Mouse (Mus musculus) midbrain, embryonic 14.5 days (tissue): ENCODE results near the gene Dach1. TPM values are rescaled to one million over a fixed set of nuclear protein-coding genes. Genes with fewer than 3 reads are reported as not detected.

Experiments
- ATAC-seq: fragments of 200-750 bp; cut with Nextera tagmentation; 2 replicates; pipeline ENCODE4 v1.8.0; 2017; ENCODE audit warnings: moderate number of reproducible peaks, moderate library complexity; ENCODE audit not compliant: low FRiP score, low TSS enrichment
- DNase-seq: peaks from one replicate; pipeline ENCODE4 v3.0.0-alpha.2; 2015
- H3K27ac ChIP-seq: fragments of 300-500 bp; sonication (generic); replicated peaks from 2 replicates; pipeline ENCODE4 v1.5.1; 2014; ENCODE audit warnings: mild to moderate bottlenecking, low read depth, low read length, moderate library complexity
- H3K27me3 ChIP-seq: fragments of 300-500 bp; sonication (generic); 2 replicates; pipeline ENCODE4 v1.6.1; 2014; ENCODE audit warnings: low read length, control low read depth, mixed read lengths; ENCODE audit not compliant: control insufficient read depth, insufficient read depth
- H3K36me3 ChIP-seq: fragments of 300-500 bp; sonication (generic); 2 replicates; pipeline ENCODE4 v1.6.1; 2014; ENCODE audit warnings: low read length, control low read depth; ENCODE audit not compliant: control insufficient read depth, insufficient read depth
- H3K4me1 ChIP-seq: fragments of 300-500 bp; sonication (generic); 2 replicates; pipeline ENCODE4 v1.6.1; 2014; ENCODE audit warnings: mild to moderate bottlenecking, antibody characterized with exemption, low read length, control low read depth; ENCODE audit not compliant: control insufficient read depth, insufficient read depth
- H3K4me2 ChIP-seq: fragments of 300-500 bp; sonication (generic); 2 replicates; pipeline ENCODE4 v1.6.1; 2014; ENCODE audit warnings: mild to moderate bottlenecking, low read length, moderate library complexity
- H3K4me3 ChIP-seq: fragments of 300-500 bp; sonication (generic); replicated peaks from 2 replicates; pipeline ENCODE4 v1.5.1; 2014; ENCODE audit warnings: low read depth, low read length
- H3K9ac ChIP-seq: fragments of 300-500 bp; sonication (generic); replicated peaks from 2 replicates; pipeline ENCODE4 v1.6.1; 2014; ENCODE audit warnings: mild to moderate bottlenecking, low read length, moderate library complexity
- H3K9me3 ChIP-seq: fragments of 300-500 bp; sonication (generic); 2 replicates; pipeline ENCODE4 v1.6.1; 2016; ENCODE audit warnings: low read length, control low read depth, mixed read lengths; ENCODE audit not compliant: control insufficient read depth
- whole genome bisulfite sequencing: fragments of 180-500 bp; shearing (Covaris S2); extraction: QIAGEN DNeasy Blood & Tissue Kit; methylation state at CpG from one replicate; pipeline ENCODE4 v1.1.7; 2014; 5-methylcytosine and 5-hydroxymethylcytosine counted together
- polyA plus RNA-seq: library from polyadenylated mRNA; unstranded; fragments of >200 nt; fragmentation: Nextera tagmentation; extraction: Ambion mirVana; gene quantifications from 2 replicates; pipeline ENCODE4 v1.2.1, GENCODE M21; 2014

The Dach1 gene
- polyA plus RNA-seq, 1 experiment from 2014 or later = 20.0 TPM

DNA sequence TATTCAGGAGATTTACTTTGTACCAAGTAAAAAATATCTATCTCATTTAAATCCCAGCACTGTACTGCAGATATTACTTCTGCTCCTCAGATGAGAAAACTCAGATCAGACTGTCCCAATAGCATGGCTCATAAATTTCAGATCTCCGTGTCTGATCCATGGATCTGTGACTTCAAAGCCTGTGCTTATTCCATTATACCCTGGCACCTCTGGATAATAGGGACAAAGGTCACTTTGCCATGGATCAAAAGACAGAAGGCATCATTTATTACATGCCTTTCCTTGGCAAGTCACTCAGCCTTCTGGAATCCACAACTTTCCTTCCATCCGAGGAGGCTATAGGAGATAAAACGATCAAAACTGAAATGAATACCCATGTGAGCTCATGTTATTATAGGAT lies 132.4 kb downstream of the Dach1 start:
- 32% methylated on average over 3 of the region's 3 CpGs for WGBS
- Histone ChIP-seq H3K27ac (no peak overlapping the region), H3K9ac (no peak overlapping the region), H3K36me3 (no peaks in the 10 kb centered on the region), H3K4me3 (no peak overlapping the region), H3K4me2 (no peak overlapping the region), H3K27me3 (no peaks in the 10 kb centered on the region), H3K9me3 (no peaks in the 10 kb centered on the region), H3K4me1 (no peaks in the 10 kb centered on the region)
- DNase-seq (no peak), ATAC-seq (no peak)

DNA sequence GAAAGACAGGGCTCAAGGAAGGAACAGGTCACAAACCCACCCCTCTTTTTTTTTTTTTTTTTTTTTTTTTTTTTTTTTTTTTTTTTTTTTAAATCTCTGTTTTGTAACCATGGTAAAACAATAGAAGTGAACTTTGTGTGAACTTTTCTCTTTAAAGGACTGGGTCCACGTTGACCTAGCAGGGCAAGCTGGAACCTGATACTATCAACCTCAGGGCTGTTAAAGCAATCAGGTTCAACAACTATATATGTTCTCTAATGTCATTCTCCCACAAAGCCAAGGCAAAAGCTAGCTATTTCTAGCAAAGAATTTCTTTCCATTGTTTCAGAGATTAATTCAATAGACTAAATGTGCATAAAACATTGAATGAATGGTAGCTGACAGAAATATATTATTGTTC lies 134.3 kb downstream of the Dach1 start:
- 3% methylated on average over 1 of the region's 1 CpGs for WGBS
- no peaks in the 10 kb centered on the region for H3K4me1 ChIP-seq
- ATAC-seq = no peak
- H3K9me3 ChIP-seq = no peaks in the 10 kb centered on the region
- DNase-seq = no peak
- H3K9ac ChIP-seq = no peak overlapping the region
- H3K4me2 ChIP-seq = no peak overlapping the region
- H3K27me3 ChIP-seq = no peaks in the 10 kb centered on the region
- H3K36me3 ChIP-seq = no peaks in the 10 kb centered on the region
- H3K4me3 ChIP-seq = no peak overlapping the region
- H3K27ac ChIP-seq = no peak overlapping the region

DNA sequence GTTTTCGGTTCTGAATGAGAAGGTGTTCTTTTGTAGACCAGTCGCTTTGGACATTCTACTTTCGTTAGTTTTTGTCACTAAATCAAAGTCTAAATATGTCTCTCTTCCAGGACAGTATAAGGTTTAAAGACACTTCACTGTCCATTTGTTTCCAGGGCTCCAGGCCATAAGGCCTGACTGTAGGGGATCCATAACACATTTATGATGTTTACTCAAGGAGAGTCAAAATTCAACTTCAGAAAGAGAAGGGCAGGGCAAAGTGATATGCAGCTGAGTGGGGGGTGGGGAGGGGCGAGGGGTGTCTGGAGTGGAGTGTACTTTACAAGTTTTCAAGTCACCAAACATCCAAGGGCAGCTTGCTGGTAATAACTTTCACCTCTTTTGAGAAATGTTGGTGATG lies 146.0 kb downstream of the Dach1 start:
- 93% methylated on average over 4 of the region's 4 CpGs for WGBS
- Histone ChIP-seq H3K27me3 (no peaks in the 10 kb centered on the region), H3K4me3 (no peak overlapping the region), H3K4me1 (peaks cover 13% of the 10 kb centered on the region; the same call in 1 of the 2 replicates), H3K27ac (no peak overlapping the region), H3K4me2 (no peak overlapping the region), H3K9me3 (no peaks in the 10 kb centered on the region), H3K9ac (no peak overlapping the region), H3K36me3 (no peaks in the 10 kb centered on the region)
- ATAC-seq (no peak), DNase-seq (no peak)

DNA sequence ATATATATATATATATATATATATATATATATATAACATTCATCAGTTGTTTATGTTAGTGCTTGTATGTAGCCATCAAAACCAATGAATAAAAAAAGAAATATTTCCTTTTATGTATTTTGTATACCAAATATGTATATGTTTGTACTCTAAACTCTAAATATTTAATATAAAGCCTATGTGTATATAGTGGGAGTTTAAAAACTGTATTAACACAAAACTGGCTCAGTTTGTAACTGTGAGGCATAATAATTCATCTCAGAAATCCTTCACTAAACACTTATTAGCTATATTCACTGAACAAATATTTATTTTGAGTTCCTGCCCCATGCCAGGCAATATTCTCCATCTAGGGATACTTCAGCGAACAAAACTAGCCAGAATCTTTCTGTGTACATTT lies 155.5 kb downstream of the Dach1 start:
- H3K4me2 ChIP-seq = no peak overlapping the region
- H3K9ac ChIP-seq = no peak overlapping the region
- no peaks in the 10 kb centered on the region for H3K27me3 ChIP-seq
- H3K36me3 ChIP-seq = no peaks in the 10 kb centered on the region
- ATAC-seq = no peak
- H3K4me1 ChIP-seq = peaks cover 6% of the 10 kb centered on the region; the same call in 1 of the 2 replicates
- H3K27ac ChIP-seq = no peak overlapping the region
- no peaks in the 10 kb centered on the region for H3K9me3 ChIP-seq
- WGBS = 85% methylated on average over 1 of the region's 1 CpGs
- no peak for DNase-seq
- no peak overlapping the region for H3K4me3 ChIP-seq

DNA sequence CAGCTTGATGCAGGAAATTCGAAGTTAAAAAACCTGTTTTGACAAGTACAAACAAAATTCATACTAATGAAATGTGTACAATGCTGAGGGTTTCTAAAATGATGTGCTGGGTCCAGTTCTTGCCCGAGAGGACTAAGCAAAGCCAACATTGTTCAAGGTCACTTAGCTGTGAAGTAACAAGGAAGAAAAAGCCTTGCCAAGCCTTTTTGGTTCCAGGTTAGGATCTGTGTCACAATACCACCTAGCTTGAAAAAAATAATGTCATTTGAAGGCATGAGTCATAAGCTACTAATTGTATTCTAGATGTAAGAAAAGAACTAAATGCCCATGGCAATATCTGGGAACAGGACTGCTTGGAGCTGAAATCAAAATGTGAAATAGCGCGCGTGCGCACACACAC lies 161.1 kb downstream of the Dach1 start:
- Histone ChIP-seq H3K27ac (no peak overlapping the region), H3K4me3 (no peak overlapping the region), H3K36me3 (no peaks in the 10 kb centered on the region), H3K9me3 (no peaks in the 10 kb centered on the region), H3K4me1 (no peaks in the 10 kb centered on the region), H3K27me3 (no peaks in the 10 kb centered on the region), H3K9ac (no peak overlapping the region), H3K4me2 (no peak overlapping the region)
- DNase-seq = no peak
- no peak for ATAC-seq
- 88% methylated on average over 6 of the region's 6 CpGs for WGBS

DNA sequence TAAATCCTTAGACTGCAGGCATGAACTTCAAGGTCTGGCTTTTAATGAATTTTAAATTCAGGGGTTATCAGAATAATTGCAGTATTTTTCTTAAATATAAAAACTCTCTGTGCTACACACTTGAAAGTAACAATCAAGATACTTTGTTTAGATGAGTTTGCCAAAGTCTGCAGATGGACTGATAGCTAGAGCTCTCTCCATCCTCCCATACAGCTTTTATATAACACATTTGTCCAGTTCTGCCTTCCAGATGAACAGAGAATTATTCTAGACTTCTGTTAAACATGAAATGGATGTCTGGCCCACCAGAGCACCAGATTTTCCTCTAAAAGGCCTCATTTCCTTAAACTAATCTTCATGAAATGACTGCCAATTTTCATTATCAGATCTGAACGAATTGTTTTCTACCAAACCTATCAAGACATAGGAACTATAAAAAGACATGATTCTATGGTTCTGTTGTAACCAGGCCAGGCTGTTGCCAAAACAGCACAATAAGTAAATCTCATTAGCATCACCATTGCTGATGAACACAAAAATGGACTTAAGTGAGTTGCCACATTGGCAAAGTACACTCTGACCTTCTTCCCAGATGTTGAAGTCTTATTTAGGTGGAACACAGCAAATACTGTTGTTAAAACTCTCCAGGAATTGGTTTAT lies 167.4 kb downstream of the Dach1 start:
- Histone ChIP-seq H3K9me3 (no peaks in the 10 kb centered on the region), H3K27me3 (no peaks in the 10 kb centered on the region), H3K36me3 (no peaks in the 10 kb centered on the region), H3K27ac (no peak overlapping the region), H3K9ac (no peak overlapping the region), H3K4me1 (no peaks in the 10 kb centered on the region), H3K4me3 (no peak overlapping the region), H3K4me2 (no peak overlapping the region)
- ATAC-seq (no peak), DNase-seq (no peak)
- WGBS = 61% methylated on average over 1 of the region's 1 CpGs

DNA sequence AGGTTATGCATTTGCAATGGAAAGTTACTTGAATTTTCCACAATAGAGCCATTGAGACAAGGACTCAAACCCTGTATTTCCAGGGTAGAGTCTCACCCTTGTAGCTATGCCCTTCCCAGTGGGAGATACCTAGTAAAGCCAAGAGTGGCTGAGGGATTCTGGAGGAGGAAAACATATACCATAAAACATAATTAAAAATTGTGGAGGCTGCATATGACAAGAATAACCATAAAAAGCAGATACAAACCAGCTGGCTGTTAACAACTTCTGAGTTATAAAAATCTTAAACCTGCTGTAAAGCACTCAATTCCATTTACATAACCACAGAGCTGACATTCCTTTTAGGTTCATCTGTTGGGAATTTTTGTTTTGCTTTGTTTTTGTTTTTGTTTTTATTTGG lies 171.0 kb downstream of the Dach1 start:
- H3K9me3 ChIP-seq = no peaks in the 10 kb centered on the region
- ATAC-seq (no peak), DNase-seq (no peak)
- no peak overlapping the region for H3K27ac ChIP-seq
- no peaks in the 10 kb centered on the region for H3K4me1 ChIP-seq
- no peaks in the 10 kb centered on the region for H3K27me3 ChIP-seq
- no peak overlapping the region for H3K9ac ChIP-seq
- H3K4me2 ChIP-seq = no peak overlapping the region
- no peak overlapping the region for H3K4me3 ChIP-seq
- no peaks in the 10 kb centered on the region for H3K36me3 ChIP-seq

DNA sequence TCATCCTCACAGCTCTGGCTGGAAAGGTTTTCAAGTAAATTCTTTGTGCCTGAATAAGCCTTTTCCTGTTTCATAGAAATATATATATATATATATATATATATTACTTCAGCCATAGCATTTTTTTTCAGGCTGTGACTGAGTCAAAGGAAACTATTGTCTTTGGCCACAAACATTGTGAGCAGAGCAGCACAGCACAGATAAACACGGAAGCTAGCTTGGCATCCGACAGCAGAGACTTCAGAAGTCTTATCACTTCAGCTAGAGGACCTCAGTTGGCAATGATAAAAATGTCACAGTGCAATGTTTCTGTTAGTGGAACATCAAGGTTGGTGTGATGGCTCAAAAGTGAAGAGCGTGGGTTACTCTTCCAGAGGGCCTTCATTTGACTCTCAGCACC lies 186.3 kb downstream of the Dach1 start:
- WGBS = 86% methylated on average over 3 of the region's 3 CpGs
- Histone ChIP-seq H3K4me2 (no peak overlapping the region), H3K4me1 (no peaks in the 10 kb centered on the region), H3K9me3 (no peaks in the 10 kb centered on the region), H3K9ac (no peak overlapping the region), H3K27me3 (no peaks in the 10 kb centered on the region), H3K36me3 (no peaks in the 10 kb centered on the region), H3K4me3 (no peak overlapping the region), H3K27ac (no peak overlapping the region)
- ATAC-seq (no peak), DNase-seq (no peak)

DNA sequence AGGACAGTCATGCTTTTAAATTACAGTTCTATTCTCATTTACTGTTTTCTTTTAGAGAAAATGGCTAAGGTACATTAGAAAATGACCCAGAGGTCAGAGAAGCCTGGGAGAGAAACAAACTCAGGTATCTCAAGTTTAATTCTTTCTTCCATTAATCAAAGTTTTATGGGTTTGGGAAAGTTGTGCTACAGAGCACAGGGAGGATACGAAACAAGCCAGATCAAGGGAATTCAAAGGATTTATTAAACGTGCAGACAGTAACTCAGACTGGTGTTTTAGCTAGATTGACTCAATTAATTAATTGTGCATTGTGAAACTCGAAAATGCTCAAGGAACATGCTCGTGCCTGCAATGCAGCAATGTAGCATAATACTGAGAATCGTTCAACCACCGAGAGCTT lies 186.9 kb downstream of the Dach1 start:
- Histone ChIP-seq H3K36me3 (no peaks in the 10 kb centered on the region), H3K27me3 (no peaks in the 10 kb centered on the region), H3K27ac (no peak overlapping the region), H3K4me1 (no peaks in the 10 kb centered on the region), H3K4me3 (no peak overlapping the region), H3K9ac (no peak overlapping the region), H3K4me2 (no peak overlapping the region), H3K9me3 (no peaks in the 10 kb centered on the region)
- no peak for ATAC-seq
- DNase-seq = no peak
- 81% methylated on average over 6 of the region's 6 CpGs for WGBS
